Mouse (Mus musculus) stomach, embryonic 15.5 days (tissue): Measurements from ENCODE around the gene Srd5a1. TPM values are rescaled to one million over a fixed set of nuclear protein-coding genes. Genes with fewer than 3 reads are reported as not detected.

Experiments used
- ATAC-seq: fragments of 200-750 bp; cut with Nextera tagmentation; 2 replicates; pipeline ENCODE4 v1.8.0; 2017; ENCODE audit warnings: low read depth, moderate number of reproducible peaks, moderate TSS enrichment; ENCODE audit not compliant: insufficient read depth, low FRiP score
- H3K27ac ChIP-seq: fragments of 300-500 bp; sonication (generic); 2 replicates; pipeline ENCODE4 v1.5.1; 2015; ENCODE audit warnings: mild to moderate bottlenecking, inconsistent platforms
- H3K27me3 ChIP-seq: fragments of 300-500 bp; sonication (generic); replicated peaks from 2 replicates; pipeline ENCODE4 v1.6.1; 2015; ENCODE audit warnings: inconsistent platforms
- H3K36me3 ChIP-seq: fragments of 300-500 bp; sonication (generic); 2 replicates; pipeline ENCODE4 v1.6.1; 2015; ENCODE audit warnings: inconsistent platforms
- H3K4me1 ChIP-seq: fragments of 300-500 bp; sonication (generic); 2 replicates; pipeline ENCODE4 v1.6.1; 2015; ENCODE audit warnings: inconsistent platforms
- H3K4me2 ChIP-seq: fragments of 300-500 bp; sonication (generic); 2 replicates; pipeline ENCODE4 v1.6.1; 2015; ENCODE audit warnings: mild to moderate bottlenecking, inconsistent platforms
- H3K4me3 ChIP-seq: fragments of 300-500 bp; sonication (generic); replicated peaks from 2 replicates; pipeline ENCODE4 v1.5.1; 2015; ENCODE audit warnings: inconsistent platforms
- H3K9ac ChIP-seq: fragments of 300-500 bp; sonication (generic); 2 replicates; pipeline ENCODE4 v1.6.1; 2015; ENCODE audit warnings: inconsistent platforms
- H3K9me3 ChIP-seq: fragments of 300-500 bp; sonication (generic); 2 replicates; pipeline ENCODE4 v1.6.1; 2016; ENCODE audit warnings: inconsistent platforms
- WGBS: fragments of 180-500 bp; shearing (Covaris S2); methylation state at CpG from one replicate; pipeline ENCODE4 v1.1.7; 2015; 5-methylcytosine and 5-hydroxymethylcytosine counted together
- polyA plus RNA-seq: library from polyadenylated mRNA; unstranded; fragments of >200 nt; fragmentation: Nextera tagmentation; extraction: Ambion mirVana; gene quantifications from 2 replicates; pipeline ENCODE4 v1.2.1, GENCODE M21; 2015

Gene Srd5a1
- polyA plus RNA-seq, 1 experiment from 2014 or later, result 28.3 TPM

- no peaks in the 10 kb centered on the region for H3K4me1 ChIP-seq
- H3K9me3 ChIP-seq, result no peaks in the 10 kb centered on the region
- no peak overlapping the region for H3K4me3 ChIP-seq
- H3K4me2 ChIP-seq, result no peak overlapping the region
- H3K36me3 ChIP-seq, result no peaks in the 10 kb centered on the region
- WGBS, result 55% methylated on average over 8 of the region's 8 CpGs
- H3K27me3 ChIP-seq, result no peaks in the 10 kb centered on the region
- no peak overlapping the region for H3K27ac ChIP-seq
- no peak overlapping the region for H3K9ac ChIP-seq
- no peak for ATAC-seq
Measured at GRCm38 (mm10) chr13:69549980-69550379, 61.3 kb downstream of the Srd5a1 start.

GRCm38 (mm10) chr13:69547488-69548180 lies 63.6 kb downstream of the Srd5a1 start:
- Histone ChIP-seq H3K36me3 (no peaks in the 10 kb centered on the region), H3K27me3 (no peaks in the 10 kb centered on the region), H3K9me3 (no peaks in the 10 kb centered on the region), H3K27ac (no peak overlapping the region), H3K4me1 (peaks cover 7% of the 10 kb centered on the region), H3K4me2 (no peak overlapping the region), H3K9ac (no peak overlapping the region), H3K4me3 (no peak overlapping the region)
- ATAC-seq, result no peak
- WGBS, result 56% methylated on average over 16 of the region's 16 CpGs

GRCm38 (mm10) chr13:69545019-69545418 lies 66.2 kb downstream of the Srd5a1 start:
- Histone ChIP-seq H3K9me3 (no peaks in the 10 kb centered on the region), H3K4me3 (no peak overlapping the region), H3K27me3 (no peaks in the 10 kb centered on the region), H3K9ac (no peak overlapping the region), H3K27ac (no peak overlapping the region), H3K4me1 (peaks cover 16% of the 10 kb centered on the region), H3K4me2 (no peak overlapping the region), H3K36me3 (no peaks in the 10 kb centered on the region)
- whole genome bisulfite sequencing, result 24% methylated on average over 3 of the region's 3 CpGs
- ATAC-seq, result no peak

DNA sequence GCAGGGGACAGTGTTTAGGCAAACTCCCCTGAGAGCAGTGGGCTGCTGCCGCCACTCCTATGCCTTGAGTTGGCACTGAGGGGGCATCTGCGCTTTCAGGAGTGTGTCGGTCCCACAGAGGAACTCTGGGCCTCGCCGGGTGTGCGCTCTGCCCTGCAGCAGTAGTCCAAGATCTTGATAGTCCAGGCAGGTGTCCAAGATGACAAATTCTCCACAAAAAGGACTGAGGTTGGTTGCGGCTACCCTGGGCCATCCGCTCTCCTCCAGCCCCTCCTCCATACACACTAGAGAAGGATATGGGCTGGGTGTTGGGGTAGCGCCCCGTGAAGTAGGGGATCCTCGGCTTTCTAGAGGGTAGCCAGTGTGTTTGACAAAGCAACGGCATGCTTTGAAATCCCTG lies 67.6 kb downstream of the Srd5a1 start:
- Histone ChIP-seq H3K27ac (peak overlapping the region; percentile 26; the same call in 1 of the 2 replicates), H3K4me3 (no peak overlapping the region; the same call in 1 of the 2 replicates)
- no peak for ATAC-seq

DNA sequence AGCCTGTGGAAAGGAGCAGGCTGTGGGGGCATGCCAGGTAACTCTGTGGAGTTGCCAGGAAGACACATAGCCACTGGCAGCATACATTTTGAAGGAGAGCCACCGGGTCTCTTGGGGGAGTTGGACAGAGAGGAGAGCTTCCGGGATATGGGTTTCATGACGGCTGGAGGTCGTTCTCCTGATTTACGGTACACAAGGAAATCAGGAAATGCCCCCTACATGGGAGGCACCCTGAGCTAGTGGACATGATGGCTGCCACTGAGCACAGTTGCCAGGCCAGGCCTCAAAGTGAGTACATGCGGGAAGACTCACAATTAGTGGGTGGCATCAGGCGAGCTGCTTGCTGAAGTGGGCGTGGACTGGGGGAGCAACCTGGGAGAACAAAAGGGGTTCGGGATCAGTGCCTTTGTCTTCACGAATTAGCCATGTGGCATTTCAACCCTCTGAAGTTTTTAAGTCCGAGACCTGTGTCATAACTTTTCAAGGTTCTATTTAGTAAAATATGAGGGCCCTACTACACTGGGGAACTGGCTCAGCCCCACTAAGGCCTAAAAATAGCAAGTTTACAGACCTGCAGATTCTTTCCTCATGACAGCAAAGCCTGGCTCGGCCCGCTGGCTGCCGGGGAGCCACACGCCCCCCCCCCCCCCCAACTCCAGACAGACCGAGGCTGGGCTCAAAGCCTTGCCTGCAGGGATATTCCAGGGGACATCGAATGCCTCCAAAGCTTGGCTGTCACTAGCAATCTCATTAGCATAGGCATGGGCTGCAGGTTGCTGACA lies 68.5 kb downstream of the Srd5a1 start:
- peak overlapping the region; percentile 32 for H3K4me2 ChIP-seq
- H3K9ac ChIP-seq, result no peak overlapping the region
- peak overlapping the region; percentile 41 for H3K27ac ChIP-seq
- no peaks in the 10 kb centered on the region for H3K27me3 ChIP-seq
- H3K4me1 ChIP-seq, result peaks cover 19% of the 10 kb centered on the region
- ATAC-seq, result 0 out of 2 replicates have a peak, but pooled peaks have one; percentile 25
- no peaks in the 10 kb centered on the region for H3K36me3 ChIP-seq
- H3K9me3 ChIP-seq, result no peaks in the 10 kb centered on the region
- no peak overlapping the region for H3K4me3 ChIP-seq
- WGBS, result 35% methylated on average over 17 of the region's 17 CpGs

More for the DNA sequence above, 67.6 kb downstream of the Srd5a1 start:
- no peak overlapping the region for H3K9ac ChIP-seq
- H3K4me2 ChIP-seq, result peak overlapping the region; percentile 32
- H3K36me3 ChIP-seq, result no peaks in the 10 kb centered on the region
- no peaks in the 10 kb centered on the region for H3K27me3 ChIP-seq
- whole genome bisulfite sequencing, result 27% methylated on average over 12 of the region's 12 CpGs
- no peaks in the 10 kb centered on the region for H3K9me3 ChIP-seq
- H3K4me1 ChIP-seq, result peaks cover 16% of the 10 kb centered on the region

DNA sequence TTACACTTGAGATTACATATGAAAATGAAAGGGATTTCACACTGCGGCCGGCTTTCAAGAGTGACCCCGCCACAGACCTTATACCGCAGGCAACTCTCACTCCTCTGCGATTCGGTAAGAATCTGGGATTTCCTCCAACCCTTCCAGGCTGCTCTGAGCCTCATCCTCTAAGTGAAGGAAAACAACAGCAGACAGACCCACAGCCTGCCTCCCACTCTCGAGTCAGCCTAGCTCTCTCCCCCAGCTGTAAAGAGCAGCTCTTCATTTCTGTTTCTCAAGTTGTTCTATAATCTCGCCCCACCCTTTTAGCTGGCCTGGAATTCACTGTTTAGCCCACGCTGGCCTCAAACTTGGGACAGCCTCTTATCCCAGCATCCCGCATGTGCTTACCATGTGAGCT lies 69.5 kb downstream of the Srd5a1 start:
- Histone ChIP-seq H3K4me3 (no peak overlapping the region), H3K27ac (peak overlapping the region; percentile 41), H3K4me1 (peaks cover 19% of the 10 kb centered on the region), H3K36me3 (no peaks in the 10 kb centered on the region), H3K4me2 (0 out of 2 replicates have a peak overlapping the region, but pooled peaks have one; percentile 1), H3K27me3 (no peaks in the 10 kb centered on the region), H3K9me3 (no peaks in the 10 kb centered on the region), H3K9ac (no peak overlapping the region)
- 42% methylated on average over 10 of the region's 10 CpGs for WGBS
- peak; percentile 23; the same call in 1 of the 2 replicates for ATAC-seq

- Histone ChIP-seq H3K36me3 (no peaks in the 10 kb centered on the region), H3K4me3 (no peak overlapping the region), H3K9ac (no peak overlapping the region), H3K27me3 (no peaks in the 10 kb centered on the region), H3K9me3 (no peaks in the 10 kb centered on the region), H3K27ac (peak overlapping the region; percentile 64; the same call in 1 of the 2 replicates), H3K4me1 (peaks cover 22% of the 10 kb centered on the region), H3K4me2 (0 out of 2 replicates have a peak overlapping the region, but pooled peaks have one; percentile 1)
- WGBS, result 63% methylated on average over 6 of the region's 6 CpGs
- ATAC-seq, result no peak
Measured at GRCm38 (mm10) chr13:69541209-69541608, 70.0 kb downstream of the Srd5a1 start.

GRCm38 (mm10) chr13:69538327-69538726 lies 72.9 kb downstream of the Srd5a1 start:
- H3K27me3 ChIP-seq, result no peaks in the 10 kb centered on the region
- no peak overlapping the region for H3K9ac ChIP-seq
- H3K9me3 ChIP-seq, result no peaks in the 10 kb centered on the region
- H3K36me3 ChIP-seq, result no peaks in the 10 kb centered on the region
- no peak overlapping the region for H3K4me2 ChIP-seq
- WGBS, result 34% methylated on average over 4 of the region's 4 CpGs
- no peak overlapping the region for H3K27ac ChIP-seq
- H3K4me1 ChIP-seq, result peaks cover 26% of the 10 kb centered on the region
- no peak for ATAC-seq
- H3K4me3 ChIP-seq, result no peak overlapping the region

- no peak overlapping the region for H3K27ac ChIP-seq
- H3K4me1 ChIP-seq, result peaks cover 24% of the 10 kb centered on the region
- 77% methylated on average over 7 of the region's 7 CpGs for WGBS
- H3K9me3 ChIP-seq, result no peaks in the 10 kb centered on the region
- no peaks in the 10 kb centered on the region for H3K36me3 ChIP-seq
- H3K4me2 ChIP-seq, result no peak overlapping the region
- no peak overlapping the region for H3K4me3 ChIP-seq
- ATAC-seq, result no peak
- H3K27me3 ChIP-seq, result no peaks in the 10 kb centered on the region
- H3K9ac ChIP-seq, result no peak overlapping the region
Measured at GRCm38 (mm10) chr13:69537366-69537765, 73.9 kb downstream of the Srd5a1 start.

GRCm38 (mm10) chr13:69536021-69536420 lies 75.2 kb downstream of the Srd5a1 start:
- Histone ChIP-seq H3K4me3 (peak overlapping the region; percentile 78; the same call in 1 of the 2 replicates), H3K4me1 (peaks cover 31% of the 10 kb centered on the region), H3K9ac (no peak overlapping the region), H3K27me3 (no peaks in the 10 kb centered on the region), H3K27ac (peak overlapping the region; percentile 94; the same call in 1 of the 2 replicates), H3K9me3 (no peaks in the 10 kb centered on the region), H3K36me3 (no peaks in the 10 kb centered on the region), H3K4me2 (peak overlapping the region; percentile 83)
- ATAC-seq, result no peak
- 75% methylated on average over 4 of the region's 4 CpGs for WGBS

GRCm38 (mm10) chr13:69534654-69535551 lies 76.3 kb downstream of the Srd5a1 start:
- Histone ChIP-seq H3K27ac (peak overlapping the region; percentile 94), H3K9ac (peak overlapping the region; percentile 85), H3K4me2 (peak overlapping the region; percentile 83), H3K4me3 (peak overlapping the region; percentile 78), H3K36me3 (no peaks in the 10 kb centered on the region), H3K27me3 (no peaks in the 10 kb centered on the region), H3K9me3 (no peaks in the 10 kb centered on the region), H3K4me1 (peaks cover 35% of the 10 kb centered on the region)
- ATAC-seq, result peak; percentile 94
- under 1% methylated on average over 74 of the region's 86 CpGs for WGBS
